Mouse (Mus musculus) ES-CJ7 (cell line): ENCODE measurements around the gene 9230110F15Rik.
A peak's percentile ranks its signal among the peaks of the same experiment; 100 is the strongest.
"Not testable (repeated sequence)": the region's sequence is repeated elsewhere in the genome, so short reads cannot be mapped to it uniquely, and the experiment has no call there.

Experiments
- DNase-seq: peaks from one replicate; pipeline ENCODE4 v3.0.0; 2011; ENCODE audit warnings: low read depth, low spot score

The 9230110F15Rik gene

GRCm38 (mm10) chr9:35844050-35844449 lies at the start of gene 9230110F15Rik:
Gene 9230110F15Rik, minus strand, starts transcription at chr9:35844150.
- DNase-seq, result no peak

- not testable (repeated sequence) for DNase-seq
Measured at GRCm38 (mm10) chr9:35893112-35893511, 49.2 kb upstream of the 9230110F15Rik start.

DNA sequence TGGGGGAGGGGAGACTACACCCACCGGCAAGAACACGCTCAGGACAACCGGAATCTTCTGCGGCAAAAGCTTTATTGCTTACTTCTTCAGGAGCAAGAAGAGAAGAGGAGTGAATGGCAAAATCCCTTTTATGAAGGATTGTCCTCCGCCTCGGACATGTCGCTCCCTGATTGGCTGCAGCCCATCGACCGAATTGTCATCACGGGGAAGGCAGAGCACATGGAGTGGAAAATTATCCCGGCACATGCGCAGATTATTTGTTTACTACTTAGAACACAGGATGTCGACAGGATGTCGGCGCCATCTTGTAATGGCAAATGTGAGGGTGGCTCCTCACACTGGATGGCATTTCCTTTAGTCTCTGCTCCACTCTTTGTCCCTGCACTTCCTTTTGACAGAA lies 26.1 kb downstream of the 9230110F15Rik start:
- DNase-seq, result peak; percentile 14

DNA sequence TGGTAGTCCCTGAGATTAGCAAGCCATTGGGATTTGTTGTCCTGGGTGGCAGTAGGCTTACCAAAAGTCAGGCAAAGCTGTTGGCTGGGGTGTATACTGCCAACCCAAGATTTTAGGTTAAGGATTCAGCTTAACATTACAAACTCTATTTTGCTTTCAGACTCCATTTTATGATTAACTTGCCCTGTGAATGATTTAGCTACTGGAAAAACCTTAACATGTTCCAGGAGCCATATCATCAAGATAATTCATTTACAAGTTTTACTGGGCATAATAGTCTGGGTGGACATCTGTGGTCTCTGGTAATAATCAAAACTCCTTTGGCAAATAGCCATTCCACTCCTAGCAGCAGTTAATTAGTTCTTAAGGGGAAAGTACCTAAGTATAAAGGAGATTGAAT lies 45.8 kb downstream of the 9230110F15Rik start:
- DNase-seq, result no peak

- no peak for DNase-seq
Measured at GRCm38 (mm10) chr9:35790001-35790400, 53.9 kb downstream of the 9230110F15Rik start, which contains the start of the genes Gm27235 and D730048I06Rik. Gene Gm27235, minus strand, starts transcription at chr9:35790101. Gene D730048I06Rik, minus strand, starts transcription at chr9:35790112.
